Mouse (Mus musculus): ENCODE results near the gene Ppp3r1.

DNA sequence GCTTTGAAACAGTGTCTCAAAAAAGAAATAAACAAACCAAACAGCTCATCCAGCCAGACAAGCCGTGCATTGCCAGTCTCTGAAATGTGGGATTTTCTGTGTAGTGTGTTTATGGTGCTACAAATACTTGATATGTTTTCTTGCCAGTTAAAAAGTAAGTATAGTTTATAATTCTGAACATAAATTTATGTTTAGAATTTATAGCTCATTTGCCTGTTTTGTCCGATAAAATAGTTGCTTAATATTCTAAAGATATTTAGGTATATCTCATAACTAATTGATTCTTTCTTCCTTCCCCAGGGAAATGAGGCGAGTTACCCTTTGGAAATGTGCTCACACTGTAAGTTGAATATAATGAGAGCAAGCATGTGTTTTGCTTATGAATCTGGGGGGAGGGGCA, 22.7 kb downstream of the Ppp3r1 start, which contains the start of gene Wdr92:
- TF ChIP-seq POLR2A (IDR thresholded peaks at IDR 0.05; ENCODE audit: insufficient read depth, low read depth, low read length) (no peak), CTCF (IDR thresholded peaks at IDR 0.05) (no peak)

Data from heart, adult 2 months (tissue).